In genomic region chr11:94135581-94136001, GRCm38 (mm10) we compare ENCODE assay signal across 8 mouse cellular contexts.
DNase-seq lines count a peak whose midpoint lies in the region; ATAC-seq and TF ChIP-seq lines count a peak whose summit lies in the region.
"Had no signal": no experiment of that assay in that cellular context is flagged by ENCODE, and none has a peak within 500 bp of the region (broad histone marks: within the 10 kb centered on the region; RNA-seq: fewer than 3 reads in every experiment).

No protein-coding gene starts in this region.

- dilution Hi-C loops in CH12.LX (cut with MboI; ENCODE audit: extremely low pct_ligation_motif_present, extremely low pct_unique_long_range_greater_than_20kb, low sequenced_read_pairs) = no loop called here

- no peaks in the 10 kb centered on the region for H3K36me3 ChIP-seq in hindbrain, embryonic 10.5 days
- no peaks in the 10 kb centered on the region for H3K36me3 ChIP-seq in hindbrain, embryonic 11.5 days (ENCODE audit: control insufficient read depth, insufficient read depth, low read length)
- H3K36me3 ChIP-seq in CH12.LX (replicated peaks in 1 of 2; ENCODE audit: control insufficient read depth in 1 of 2, insufficient read depth in 1 of 2, low read length in 1 of 2) (peaks cover 0 to 3% of the 10 kb centered on the region in 2 experiments), ES-Bruce4 (ENCODE audit: control insufficient read depth, insufficient read depth, low read length, poor library complexity, severe bottlenecking) (no peaks in the 10 kb centered on the region)
- no peaks in the 10 kb centered on the region for H3K36me3 ChIP-seq in kidney, adult 2 months (ENCODE audit: control insufficient read depth, insufficient read depth, low read length)
- H3K36me3 ChIP-seq: limb, embryonic 12.5 days had no signal

- TF ChIP-seq EP300 in CH12.LX (IDR thresholded peaks at IDR 0.05; ENCODE audit: low read length) (no peak), ES-Bruce4 (IDR thresholded peaks at IDR 0.05; ENCODE audit: insufficient read depth, low read depth, low read length) (0 out of 2 replicates have a peak, but pooled peaks have one; percentile 11)

- H3K27me3 ChIP-seq in hindbrain, embryonic 10.5 days (ENCODE audit: insufficient read depth, poor library complexity, severe bottlenecking) = peaks cover 9% of the 10 kb centered on the region; the same call in 1 of the 2 replicates
- no peaks in the 10 kb centered on the region for H3K27me3 ChIP-seq in hindbrain, embryonic 11.5 days (ENCODE audit: control insufficient read depth, insufficient read depth, low read length)
- no peaks in the 10 kb centered on the region for H3K27me3 ChIP-seq in CH12.LX (replicated peaks)
- H3K27me3 ChIP-seq in ES-Bruce4 (ENCODE audit: control insufficient read depth, insufficient read depth, low read length, poor library complexity, severe bottlenecking) = no peaks in the 10 kb centered on the region
- H3K27me3 ChIP-seq in kidney, adult 2 months (replicated peaks; ENCODE audit: control insufficient read depth, insufficient read depth, low read length) = no peaks in the 10 kb centered on the region
- H3K27me3 ChIP-seq: limb, embryonic 12.5 days had no signal

- ATAC-seq in hindbrain, embryonic 11.5 days (ENCODE audit: low FRiP score) = no peak
- no peak for ATAC-seq in frontal cortex, adult (ENCODE audit: low TSS enrichment)

- TF ChIP-seq POLR2A in CH12.LX (IDR thresholded peaks at IDR 0.05; ENCODE audit: low read depth, low read length) (no peak), ES-Bruce4 (IDR thresholded peaks at IDR 0.05; ENCODE audit: insufficient read depth, low read length) (no peak)
- no peak for TF ChIP-seq POLR2A in kidney, adult 2 months (IDR thresholded peaks at IDR 0.05; ENCODE audit: low read depth, low read length)

- no peak overlapping the region for H3K4me2 ChIP-seq in hindbrain, embryonic 11.5 days (replicated peaks; ENCODE audit: low read depth, low read length)
- H3K4me2 ChIP-seq in CH12.LX (ENCODE audit: insufficient read depth, low read depth, poor library complexity, severe bottlenecking) = no peak overlapping the region
- H3K4me2 ChIP-seq: limb, embryonic 12.5 days had no signal

- no peaks in the 10 kb centered on the region for H3K79me2 ChIP-seq in CH12.LX (replicated peaks; ENCODE audit: control insufficient read depth, extremely low read depth, insufficient read depth, poor library complexity, severe bottlenecking)

- in situ Hi-C loops in CH12.LX (cut with MboI; ENCODE audit: low pct_ligation_motif_present, low pct_unique_long_range_greater_than_20kb, low sequenced_read_pairs) = loop anchor here (5.0 to 10.0 kb wide), 3 partner anchors 87 to 349 kb away; partner anchors contain the start of gene Spata20

- no peaks in the 10 kb centered on the region for H3K9me3 ChIP-seq in hindbrain, embryonic 10.5 days
- no peaks in the 10 kb centered on the region for H3K9me3 ChIP-seq in hindbrain, embryonic 11.5 days (ENCODE audit: control insufficient read depth, low read length)
- no peaks in the 10 kb centered on the region for H3K9me3 ChIP-seq in CH12.LX (replicated peaks; ENCODE audit: low read length)
- no peaks in the 10 kb centered on the region for H3K9me3 ChIP-seq in ES-Bruce4 (replicated peaks; ENCODE audit: control insufficient read depth, insufficient read depth, low read length, poor library complexity, severe bottlenecking)
- H3K9me3 ChIP-seq: limb, embryonic 12.5 days had no signal

- peaks cover 69% of the 10 kb centered on the region for H3K4me1 ChIP-seq in hindbrain, embryonic 10.5 days (replicated peaks)
- 0 out of 2 replicates have a peak, but pooled peaks cover 3% of the 10 kb centered on the region for H3K4me1 ChIP-seq in hindbrain, embryonic 11.5 days (replicated peaks; ENCODE audit: control insufficient read depth, insufficient read depth, low read length)
- H3K4me1 ChIP-seq in CH12.LX (ENCODE audit: control insufficient read depth in 1 of 2, insufficient read depth in 2 of 2) = peaks cover 46 to 56% of the 10 kb centered on the region in 2 experiments
- peaks cover 21% of the 10 kb centered on the region for H3K4me1 ChIP-seq in ES-Bruce4 (ENCODE audit: control insufficient read depth, insufficient read depth, low read length)
- peaks cover 55% of the 10 kb centered on the region for H3K4me1 ChIP-seq in kidney, adult 2 months (ENCODE audit: control insufficient read depth, insufficient read depth, low read length)

- H3K4me3 ChIP-seq in hindbrain, embryonic 10.5 days = no peak overlapping the region
- H3K4me3 ChIP-seq in hindbrain, embryonic 11.5 days (ENCODE audit: low read depth, low read length) = no peak overlapping the region
- H3K4me3 ChIP-seq in CH12.LX (replicated peaks in 1 of 3; ENCODE audit: low read depth in 2 of 3, low read length in 2 of 3, poor library complexity in 1 of 3) (peak overlapping the region in 1 of 3 experiments; percentile 12), ES-Bruce4 (ENCODE audit: low read depth, low read length) (no peak overlapping the region)
- no peak overlapping the region for H3K4me3 ChIP-seq in kidney, adult 2 months (ENCODE audit: insufficient read depth, low read depth, low read length)
- H3K4me3 ChIP-seq: limb, embryonic 12.5 days had no signal

- H3K9ac ChIP-seq in hindbrain, embryonic 11.5 days (ENCODE audit: low read depth, low read length) = no peak overlapping the region
- H3K9ac ChIP-seq in CH12.LX (ENCODE audit: insufficient read depth, low read depth) (no peak overlapping the region), ES-Bruce4 (ENCODE audit: low read depth, poor library complexity, severe bottlenecking) (peak overlapping the region; percentile 49; the same call in 1 of the 2 replicates)
- H3K9ac ChIP-seq: limb, embryonic 12.5 days had no signal

- no peak for DNase-seq in hindbrain, embryonic 10.5 days (ENCODE audit: low spot score)
- no peak for DNase-seq in hindbrain, embryonic 11.5 days (ENCODE audit: low spot score)
- no peak for DNase-seq in CH12.LX (ENCODE audit: extremely low read depth)
- DNase-seq in kidney, adult 2 months = peak; percentile 74
- no peak for DNase-seq in MN1 (ENCODE audit: low spot score)

- H3K27ac ChIP-seq in hindbrain, embryonic 10.5 days = peak overlapping the region; percentile 53; the same call in 1 of the 2 replicates
- no peak overlapping the region for H3K27ac ChIP-seq in hindbrain, embryonic 11.5 days (ENCODE audit: low read depth, low read length)
- H3K27ac ChIP-seq in CH12.LX (ENCODE audit: insufficient read depth, low read depth) (peak overlapping the region; percentile 39), ES-Bruce4 (ENCODE audit: insufficient read depth, low read length) (peak overlapping the region; percentile 1; the same call in 1 of the 2 replicates)
- peak overlapping the region; percentile 88 for H3K27ac ChIP-seq in kidney, adult 2 months (ENCODE audit: insufficient read depth, low read depth, low read length)
- H3K27ac ChIP-seq: limb, embryonic 12.5 days had no signal

- no peak for TF ChIP-seq RAD21 in CH12.LX (IDR thresholded peaks at IDR 0.05; ENCODE audit: low read depth, low read length)

- no peak for TF ChIP-seq CTCF in CH12.LX (conservative IDR thresholded peaks at IDR 0.05 in 1 of 2, IDR thresholded peaks at IDR 0.05 in 1 of 2; ENCODE audit: low read depth in 2 of 2, low read length in 2 of 2)
- no peak for TF ChIP-seq CTCF in ES-Bruce4 (IDR thresholded peaks at IDR 0.05; ENCODE audit: low read depth, low read length)
- TF ChIP-seq CTCF in kidney, adult 2 months (conservative IDR thresholded peaks at IDR 0.05; ENCODE audit: insufficient read depth, insufficient read length, low read depth, low read length) = no peak

- WGBS in hindbrain, embryonic 10.5 days = 72% methylated on average over 8 of the region's 8 CpGs
- WGBS in hindbrain, embryonic 11.5 days = 79% methylated on average over 8 of the region's 8 CpGs
- WGBS in kidney, adult 2 months = 40% methylated on average over 8 of the region's 8 CpGs

TF ChIP-seq in CH12.LX, 34 proteins besides CTCF, POLR2A, EP300 and RAD21:
- no peak for TF ChIP-seq MAFK (IDR thresholded peaks at IDR 0.05; ENCODE audit: insufficient replicate concordance, low read length)
- no peak for TF ChIP-seq MEF2A (IDR thresholded peaks at IDR 0.05; ENCODE audit: borderline replicate concordance, low read depth, low read length)
- no peak for TF ChIP-seq MAZ (IDR thresholded peaks at IDR 0.05; ENCODE audit: low read depth, low read length)
- TF ChIP-seq IRF4 (IDR thresholded peaks at IDR 0.05; ENCODE audit: low read depth, low read length) = no peak
- TF ChIP-seq POLR2AphosphoS2 (IDR thresholded peaks at IDR 0.05; ENCODE audit: low read depth, low read length) = no peak
- no peak for TF ChIP-seq ZC3H11A (IDR thresholded peaks at IDR 0.05; ENCODE audit: low read depth, low read length)
- no peak for TF ChIP-seq E2F4 (IDR thresholded peaks at IDR 0.05; ENCODE audit: insufficient replicate concordance, low read depth, low read length)
- no peak for TF ChIP-seq PAX5 (IDR thresholded peaks at IDR 0.05; ENCODE audit: low read length)
- peak; percentile 34 for TF ChIP-seq USF1 (IDR thresholded peaks at IDR 0.05; ENCODE audit: low read depth, low read length)
- no peak for TF ChIP-seq NRF1 (IDR thresholded peaks at IDR 0.05; ENCODE audit: low read depth, low read length)
- peak; percentile 29; the same call in 1 of the 2 replicates for TF ChIP-seq CHD2 (IDR thresholded peaks at IDR 0.05; ENCODE audit: low read length)
